Mouse (Mus musculus): ENCODE results near the gene Twist2.

GRCm38 (mm10) chr1:91844681-91845379 lies 43.6 kb downstream of the Twist2 start:
- no peak for TF ChIP-seq CTCF (IDR thresholded peaks at IDR 0.05; ENCODE audit: extremely low read depth, insufficient read depth, low read length)
- no peak for TF ChIP-seq POLR2A (IDR thresholded peaks at IDR 0.05; ENCODE audit: extremely low read depth, insufficient read depth, low read length)

All from cortical plate, adult 2 months (tissue).